Mouse (Mus musculus) forebrain, embryonic 10.5 days (tissue): ENCODE results near the gene Tat. TPM values are rescaled to one million over a fixed set of nuclear protein-coding genes. Genes with fewer than 3 reads are reported as not detected.

ENCODE experiments used
- DNase-seq: peaks from one replicate; pipeline ENCODE4 v3.0.0-alpha.2; 2017; ENCODE audit warnings: low spot score; ENCODE audit errors: extremely low spot score
- H3K27ac ChIP-seq: fragments of 300-500 bp; sonication (generic); 2 replicates; pipeline ENCODE4 v1.5.1; 2016; ENCODE audit warnings: mild to moderate bottlenecking
- H3K27me3 ChIP-seq: fragments of 300-500 bp; sonication (generic); 2 replicates; pipeline ENCODE4 v1.6.1; 2016; ENCODE audit warnings: mild to moderate bottlenecking; ENCODE audit not compliant: poor library complexity, severe bottlenecking
- H3K36me3 ChIP-seq: fragments of 300-500 bp; sonication (generic); replicated peaks from 2 replicates; pipeline ENCODE4 v1.6.1; 2016; ENCODE audit warnings: mild to moderate bottlenecking, moderate library complexity
- H3K4me1 ChIP-seq: fragments of 300-500 bp; sonication (generic); 2 replicates; pipeline ENCODE4 v1.6.1; 2016
- H3K4me3 ChIP-seq: fragments of 300-500 bp; sonication (generic); 2 replicates; pipeline ENCODE4 v1.5.1; 2016; ENCODE audit warnings: mild to moderate bottlenecking, moderate library complexity
- H3K9me3 ChIP-seq: fragments of 300-500 bp; sonication (generic); 2 replicates; pipeline ENCODE4 v1.6.1; 2016; ENCODE audit warnings: mild to moderate bottlenecking, moderate library complexity
- WGBS: fragments of 180-500 bp; shearing (Covaris S2); methylation state at CpG from one replicate; pipeline ENCODE4 v1.1.7; 2016; 5-methylcytosine and 5-hydroxymethylcytosine counted together
- polyA plus RNA-seq: library from polyadenylated mRNA; unstranded; fragments of >200 nt; fragmentation: Nextera tagmentation; extraction: Ambion mirVana; gene quantifications from 2 replicates; pipeline ENCODE4 v1.2.1, GENCODE M21; 2016

Tat gene
- polyA plus RNA-seq, 1 experiment from 2014 or later = not detected

GRCm38 (mm10) chr8:109992166-109992565, 1.9 kb downstream of the Tat start:
- 74% methylated on average over 5 of the region's 5 CpGs for WGBS
- DNase-seq = no peak
- no peak overlapping the region for H3K27ac ChIP-seq
- no peaks in the 10 kb centered on the region for H3K9me3 ChIP-seq
- no peaks in the 10 kb centered on the region for H3K27me3 ChIP-seq
- no peaks in the 10 kb centered on the region for H3K36me3 ChIP-seq
- H3K4me3 ChIP-seq = no peak overlapping the region
- H3K4me1 ChIP-seq = no peaks in the 10 kb centered on the region

GRCm38 (mm10) chr8:109992951-109993350, 2.7 kb downstream of the Tat start:
- Histone ChIP-seq H3K4me3 (no peak overlapping the region), H3K4me1 (no peaks in the 10 kb centered on the region), H3K27me3 (no peaks in the 10 kb centered on the region), H3K36me3 (no peaks in the 10 kb centered on the region), H3K27ac (no peak overlapping the region), H3K9me3 (no peaks in the 10 kb centered on the region)
- no peak for DNase-seq
- whole genome bisulfite sequencing = 84% methylated on average over 1 of the region's 1 CpGs

- no peak overlapping the region for H3K4me3 ChIP-seq
- WGBS = 94% methylated on average over 9 of the region's 9 CpGs
- H3K36me3 ChIP-seq = no peaks in the 10 kb centered on the region
- no peaks in the 10 kb centered on the region for H3K27me3 ChIP-seq
- H3K9me3 ChIP-seq = no peaks in the 10 kb centered on the region
- H3K4me1 ChIP-seq = no peaks in the 10 kb centered on the region
- DNase-seq = no peak
- H3K27ac ChIP-seq = no peak overlapping the region
These were observed 7.1 kb downstream of the Tat start for GRCm38 (mm10) chr8:109997381-109997780.

- Histone ChIP-seq H3K4me3 (no peak overlapping the region), H3K27me3 (no peaks in the 10 kb centered on the region), H3K9me3 (no peaks in the 10 kb centered on the region), H3K36me3 (no peaks in the 10 kb centered on the region), H3K4me1 (no peaks in the 10 kb centered on the region), H3K27ac (no peak overlapping the region)
- DNase-seq = no peak
- WGBS = 86% methylated on average over 7 of the region's 7 CpGs
These were observed 7.8 kb downstream of the Tat start for GRCm38 (mm10) chr8:109998066-109998465.

GRCm38 (mm10) chr8:109999974-110000373, 9.7 kb downstream of the Tat start:
- no peaks in the 10 kb centered on the region for H3K36me3 ChIP-seq

GRCm38 (mm10) chr8:110002953-110003352, 12.7 kb downstream of the Tat start:
- peaks cover 9% of the 10 kb centered on the region for H3K4me1 ChIP-seq
- 35% methylated on average over 9 of the region's 9 CpGs for WGBS
- no peaks in the 10 kb centered on the region for H3K36me3 ChIP-seq
- no peaks in the 10 kb centered on the region for H3K9me3 ChIP-seq
- no peaks in the 10 kb centered on the region for H3K27me3 ChIP-seq
- no peak overlapping the region for H3K27ac ChIP-seq
- no peak for DNase-seq
- H3K4me3 ChIP-seq = no peak overlapping the region

More at GRCm38 (mm10) chr8:109999974-110000373, 9.7 kb downstream of the Tat start:
- H3K9me3 ChIP-seq = no peaks in the 10 kb centered on the region
- no peaks in the 10 kb centered on the region for H3K4me1 ChIP-seq
- H3K4me3 ChIP-seq = no peak overlapping the region
- H3K27ac ChIP-seq = no peak overlapping the region
- H3K27me3 ChIP-seq = no peaks in the 10 kb centered on the region
- DNase-seq = no peak
- 87% methylated on average over 10 of the region's 10 CpGs for WGBS

GRCm38 (mm10) chr8:110004300-110004699, 14.1 kb downstream of the Tat start:
- Histone ChIP-seq H3K36me3 (no peaks in the 10 kb centered on the region), H3K4me3 (no peak overlapping the region), H3K27ac (no peak overlapping the region), H3K27me3 (no peaks in the 10 kb centered on the region), H3K9me3 (no peaks in the 10 kb centered on the region), H3K4me1 (peaks cover 12% of the 10 kb centered on the region)
- 85% methylated on average over 5 of the region's 5 CpGs for WGBS
- DNase-seq = no peak

- WGBS = 70% methylated on average over 17 of the region's 17 CpGs
These were observed 16.2 kb downstream of the Tat start for GRCm38 (mm10) chr8:110006312-110007023.

GRCm38 (mm10) chr8:110008228-110008994, 18.2 kb downstream of the Tat start:
- Histone ChIP-seq H3K4me3 (no peak overlapping the region), H3K9me3 (no peaks in the 10 kb centered on the region), H3K27ac (no peak overlapping the region), H3K27me3 (no peaks in the 10 kb centered on the region), H3K36me3 (no peaks in the 10 kb centered on the region), H3K4me1 (peaks cover 12% of the 10 kb centered on the region)
- 91% methylated on average over 26 of the region's 26 CpGs for WGBS
- no peak for DNase-seq

More at GRCm38 (mm10) chr8:110006312-110007023, 16.2 kb downstream of the Tat start:
- no peaks in the 10 kb centered on the region for H3K27me3 ChIP-seq
- no peak overlapping the region for H3K4me3 ChIP-seq
- H3K36me3 ChIP-seq = no peaks in the 10 kb centered on the region
- no peak for DNase-seq
- no peaks in the 10 kb centered on the region for H3K9me3 ChIP-seq
- H3K4me1 ChIP-seq = peaks cover 12% of the 10 kb centered on the region
- no peak overlapping the region for H3K27ac ChIP-seq

- Histone ChIP-seq H3K9me3 (no peaks in the 10 kb centered on the region), H3K27ac (no peak overlapping the region), H3K27me3 (no peaks in the 10 kb centered on the region), H3K36me3 (no peaks in the 10 kb centered on the region), H3K4me1 (peaks cover 12% of the 10 kb centered on the region), H3K4me3 (no peak overlapping the region)
- no peak for DNase-seq
- 72% methylated on average over 8 of the region's 8 CpGs for WGBS
These were observed 18.8 kb downstream of the Tat start for GRCm38 (mm10) chr8:110008995-110009446.

- H3K4me1 ChIP-seq = peaks cover 12% of the 10 kb centered on the region
- WGBS = 36% methylated on average over 5 of the region's 5 CpGs
- H3K36me3 ChIP-seq = no peaks in the 10 kb centered on the region
- H3K27me3 ChIP-seq = no peaks in the 10 kb centered on the region
- H3K4me3 ChIP-seq = no peak overlapping the region
- no peak overlapping the region for H3K27ac ChIP-seq
- no peaks in the 10 kb centered on the region for H3K9me3 ChIP-seq
- peak; percentile 50 for DNase-seq
These were observed 20.6 kb downstream of the Tat start for GRCm38 (mm10) chr8:110010868-110011267.

- Histone ChIP-seq H3K27ac (no peak overlapping the region), H3K9me3 (no peaks in the 10 kb centered on the region), H3K4me3 (no peak overlapping the region), H3K36me3 (no peaks in the 10 kb centered on the region), H3K27me3 (no peaks in the 10 kb centered on the region), H3K4me1 (no peaks in the 10 kb centered on the region)
- 68% methylated on average over 6 of the region's 6 CpGs for WGBS
- no peak for DNase-seq
These were observed 31.8 kb downstream of the Tat start for GRCm38 (mm10) chr8:110022081-110022480.

- WGBS = 96% methylated on average over 10 of the region's 10 CpGs
- Histone ChIP-seq H3K4me1 (no peaks in the 10 kb centered on the region), H3K36me3 (no peaks in the 10 kb centered on the region), H3K27ac (no peak overlapping the region), H3K4me3 (no peak overlapping the region), H3K27me3 (no peaks in the 10 kb centered on the region), H3K9me3 (no peaks in the 10 kb centered on the region)
- no peak for DNase-seq
These were observed 32.6 kb downstream of the Tat start for GRCm38 (mm10) chr8:110022768-110023344.
